Mouse (Mus musculus) thymus, postnatal 4 days (tissue): ENCODE measurements around the gene Mprip.
A peak's percentile ranks its signal among the peaks of the same experiment; 100 is the strongest.
"Not testable (repeated sequence)": the region's sequence is repeated elsewhere in the genome, so short reads cannot be mapped to it uniquely, and the experiment has no call there.

Experiments used
- DNase-seq: peaks from one replicate; pipeline ENCODE4 v3.0.0; 2021

The Mprip gene

DNA sequence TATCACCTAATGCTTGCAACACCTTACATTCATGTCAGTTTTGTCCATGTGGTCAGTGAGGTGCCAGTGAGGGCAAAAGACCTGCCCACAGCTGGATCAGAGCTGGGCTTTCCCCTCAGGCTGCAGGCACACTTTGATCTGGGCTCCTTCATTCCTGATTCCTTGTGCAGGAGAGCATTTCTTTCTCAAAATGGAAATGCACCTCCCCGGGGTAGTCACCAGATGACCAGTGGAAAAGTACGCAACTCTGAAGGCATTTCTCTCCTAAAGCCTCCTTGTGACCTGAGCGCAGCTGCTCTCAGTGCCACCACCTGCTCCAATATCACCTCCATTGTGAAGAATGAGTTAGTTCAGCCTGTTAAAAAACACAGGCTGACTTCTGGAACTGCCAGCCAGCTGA, at the start of gene Mprip:
Gene Mprip (plus strand): TSS at position 301 of the 400 bp plus-strand sequence.
- no peak for DNase-seq

DNA sequence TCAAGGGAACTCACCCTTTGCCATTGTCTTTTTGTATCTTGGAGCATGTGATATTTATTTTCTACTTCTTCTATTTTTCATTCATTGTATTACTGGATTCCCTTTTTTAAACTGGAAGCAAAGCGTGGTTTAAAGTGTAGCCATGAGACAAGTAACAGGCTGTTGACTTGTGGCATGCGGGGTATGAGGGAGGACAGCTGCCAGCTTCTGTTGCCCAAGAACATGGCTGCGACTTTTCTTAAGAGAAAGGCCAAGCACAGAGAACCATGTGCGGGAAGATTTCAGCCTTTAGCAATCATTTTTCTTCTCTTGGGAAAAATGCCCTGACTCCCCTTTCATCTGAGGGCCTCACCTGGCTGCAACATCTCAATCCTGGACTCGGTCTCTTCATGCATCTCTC, 49.5 kb upstream of the Mprip start:
- no peak for DNase-seq

DNA sequence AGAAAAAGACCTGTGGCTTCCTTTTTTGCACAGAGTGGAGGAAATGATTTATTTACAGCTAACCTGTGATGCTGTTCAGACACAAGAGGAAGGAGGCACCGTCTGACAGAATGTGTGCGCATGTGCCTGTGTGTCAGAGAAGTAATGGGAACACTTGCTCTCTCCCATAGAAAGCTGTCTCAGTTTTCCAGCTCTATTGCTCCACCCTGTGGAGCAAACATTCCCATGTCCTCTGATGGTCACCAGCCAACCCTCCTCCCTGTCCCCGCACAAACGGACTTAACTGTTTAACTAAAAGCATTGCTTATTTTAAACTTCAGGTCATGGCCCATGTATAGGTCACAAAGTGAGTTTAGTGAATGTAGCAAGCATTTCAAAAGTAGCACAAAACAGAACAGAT, 47.0 kb upstream of the Mprip start:
- DNase-seq = no peak

DNA sequence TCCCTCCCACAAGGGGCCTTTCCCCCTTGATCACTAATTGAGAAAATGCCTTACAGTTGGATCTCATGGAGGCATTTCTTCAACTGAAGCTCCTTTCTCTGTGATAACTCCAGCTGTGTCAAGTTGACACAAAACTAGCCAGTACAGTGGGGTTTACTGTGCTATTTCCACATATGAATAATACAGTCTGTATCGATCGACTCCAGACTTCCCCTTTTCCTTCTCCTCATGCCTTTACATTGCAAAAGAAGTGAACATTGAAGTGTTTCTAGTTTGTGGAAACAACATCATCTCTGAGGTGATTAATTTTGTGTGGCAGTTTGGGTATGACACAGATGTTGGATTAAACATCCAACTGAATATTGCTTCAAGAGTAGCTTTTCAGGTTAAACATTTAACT, 44.1 kb upstream of the Mprip start:
- not testable (repeated sequence) for DNase-seq

DNA sequence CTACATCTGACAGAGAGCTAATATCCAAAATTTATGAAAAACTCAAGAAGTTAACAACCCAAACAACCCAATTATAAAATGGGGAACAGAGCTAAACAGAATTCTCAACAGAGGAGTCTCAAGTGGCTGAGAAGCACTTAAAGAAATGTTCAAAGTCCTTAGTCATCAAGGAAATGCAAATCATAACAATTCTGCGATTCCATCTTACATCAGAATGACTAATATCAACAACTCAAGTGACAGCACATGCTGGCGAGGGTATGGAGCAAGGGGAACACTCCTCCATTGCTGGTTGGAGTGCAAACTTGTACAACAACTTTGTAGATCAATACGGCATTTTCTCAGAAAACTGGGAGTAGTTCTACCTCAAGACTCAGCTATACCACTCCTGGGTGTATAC, 38.9 kb upstream of the Mprip start:
- no peak for DNase-seq

DNA sequence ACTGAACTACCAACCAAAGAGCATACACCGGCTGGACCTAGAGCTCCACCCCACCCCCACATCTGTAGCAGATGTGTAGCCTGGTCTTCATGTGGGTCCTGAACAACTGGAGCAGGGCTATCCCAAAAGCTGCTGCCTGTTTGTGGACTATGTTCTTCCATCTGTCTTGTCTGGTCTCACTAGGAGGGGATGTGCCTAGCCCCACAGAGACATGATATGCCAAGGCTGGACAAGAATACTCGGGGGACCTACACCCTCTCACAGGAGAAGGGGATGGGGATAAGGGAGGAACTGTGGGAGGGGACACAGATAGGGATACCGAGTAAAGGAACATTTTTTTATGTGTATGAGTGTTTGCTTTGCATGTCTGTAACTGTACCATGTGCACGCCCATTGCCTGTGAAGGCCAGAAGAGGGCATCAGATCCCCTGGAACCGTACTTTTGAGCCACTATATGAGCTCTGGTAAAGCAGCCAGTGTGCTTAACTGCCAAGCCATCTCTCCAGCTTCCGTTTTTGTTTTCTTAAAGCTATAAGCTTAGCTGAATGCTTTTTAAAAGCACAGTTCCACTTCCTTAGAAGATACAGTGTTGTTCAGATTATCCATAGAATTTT, 37.0 kb upstream of the Mprip start:
- peak; percentile 75 for DNase-seq

DNA sequence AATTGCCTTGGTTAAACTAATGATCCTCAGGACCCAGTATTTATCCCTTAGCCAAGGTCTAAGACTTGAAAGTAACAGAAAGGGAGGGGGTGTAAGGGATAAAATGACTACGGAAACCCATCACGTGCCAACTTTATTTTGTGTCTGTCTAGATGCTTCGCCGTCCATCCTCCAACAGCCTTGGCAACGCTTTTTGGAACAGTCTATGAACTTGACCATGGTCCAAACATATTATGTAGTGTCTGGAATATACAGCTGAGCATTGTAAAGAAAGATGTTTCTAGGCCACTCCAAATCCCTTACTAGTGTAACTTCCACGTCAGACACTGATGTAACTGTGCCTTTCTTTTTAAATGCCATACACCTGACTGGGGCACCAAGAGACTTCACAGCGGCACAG, 34.9 kb upstream of the Mprip start:
- DNase-seq = no peak

DNA sequence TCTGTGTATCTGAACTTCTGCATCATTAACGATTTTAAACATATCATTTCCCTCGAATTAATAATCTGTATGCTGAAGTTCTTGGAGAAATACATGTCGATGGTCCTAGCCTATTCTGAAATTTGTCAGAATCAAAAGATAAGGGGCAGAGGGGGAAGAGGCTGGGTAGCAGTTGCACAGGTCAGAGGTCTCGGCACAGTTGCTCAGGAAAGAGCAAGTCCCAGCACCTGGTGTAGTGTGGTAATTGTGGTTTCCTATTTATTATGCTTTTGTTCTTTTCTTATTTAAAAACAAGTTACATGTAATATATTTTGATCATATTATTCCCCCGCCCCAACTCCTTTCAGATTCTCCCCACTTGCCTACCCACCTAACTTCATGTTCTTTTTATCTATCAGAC, 32.9 kb upstream of the Mprip start:
- no peak for DNase-seq

DNA sequence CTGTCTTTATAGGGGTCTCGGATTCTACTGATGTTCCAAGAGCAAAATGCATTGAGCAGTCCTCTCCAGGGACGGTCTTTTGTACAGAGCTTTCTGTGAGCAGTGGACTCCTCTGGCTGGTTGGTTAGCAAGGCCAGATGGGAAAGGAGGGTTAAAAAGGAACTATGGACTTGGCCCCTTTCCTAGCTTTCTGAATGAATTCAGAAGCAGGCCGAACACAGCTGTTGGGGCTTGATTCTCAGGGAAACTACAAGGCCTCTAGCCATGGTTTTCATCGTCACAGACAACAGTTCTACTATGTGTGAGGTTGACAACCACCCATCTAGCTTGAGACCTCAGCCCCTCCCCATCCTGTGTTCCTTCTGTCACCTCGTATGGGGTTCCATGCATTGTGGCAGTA, 31.2 kb upstream of the Mprip start:
- no peak for DNase-seq

DNA sequence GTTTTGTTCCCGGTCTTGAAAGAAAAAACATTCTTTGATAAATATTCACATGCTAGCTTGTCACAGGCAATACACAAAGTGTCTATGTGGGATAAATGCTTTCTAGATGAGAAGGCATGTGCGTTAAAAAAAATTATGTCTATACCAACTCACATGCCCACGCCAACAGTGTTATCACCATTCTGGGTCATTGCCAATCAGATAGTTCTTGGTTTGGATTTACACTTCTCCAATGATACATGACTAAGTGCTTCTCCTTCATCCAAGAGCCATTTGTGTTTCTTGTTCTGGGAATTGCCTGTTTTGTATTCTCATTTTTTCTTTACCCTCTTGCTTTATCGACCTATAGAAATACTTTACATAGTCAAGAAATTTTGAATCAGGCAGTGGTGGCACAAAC, 29.1 kb upstream of the Mprip start:
- no peak for DNase-seq

DNA sequence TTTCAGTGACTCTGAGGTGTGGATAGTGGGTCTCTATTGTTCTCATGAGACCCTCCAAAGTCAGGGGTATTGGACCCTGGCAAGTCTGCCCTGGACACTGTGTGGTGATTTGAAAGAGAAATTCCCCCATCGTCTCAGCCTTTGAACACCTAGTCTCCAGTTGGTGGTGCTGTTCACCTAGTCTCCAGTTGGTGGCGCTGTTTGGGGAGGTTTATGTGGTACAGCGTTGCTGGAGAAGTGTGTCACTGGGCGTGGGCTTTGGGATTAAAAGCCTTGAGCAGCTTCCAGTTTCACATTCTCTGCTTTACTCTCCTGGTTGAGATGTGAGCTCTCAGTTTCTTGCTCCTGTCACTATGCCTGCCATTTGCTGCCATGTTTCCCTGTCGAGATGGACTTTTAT, 28.1 kb upstream of the Mprip start:
- DNase-seq = peak; percentile 80

DNA sequence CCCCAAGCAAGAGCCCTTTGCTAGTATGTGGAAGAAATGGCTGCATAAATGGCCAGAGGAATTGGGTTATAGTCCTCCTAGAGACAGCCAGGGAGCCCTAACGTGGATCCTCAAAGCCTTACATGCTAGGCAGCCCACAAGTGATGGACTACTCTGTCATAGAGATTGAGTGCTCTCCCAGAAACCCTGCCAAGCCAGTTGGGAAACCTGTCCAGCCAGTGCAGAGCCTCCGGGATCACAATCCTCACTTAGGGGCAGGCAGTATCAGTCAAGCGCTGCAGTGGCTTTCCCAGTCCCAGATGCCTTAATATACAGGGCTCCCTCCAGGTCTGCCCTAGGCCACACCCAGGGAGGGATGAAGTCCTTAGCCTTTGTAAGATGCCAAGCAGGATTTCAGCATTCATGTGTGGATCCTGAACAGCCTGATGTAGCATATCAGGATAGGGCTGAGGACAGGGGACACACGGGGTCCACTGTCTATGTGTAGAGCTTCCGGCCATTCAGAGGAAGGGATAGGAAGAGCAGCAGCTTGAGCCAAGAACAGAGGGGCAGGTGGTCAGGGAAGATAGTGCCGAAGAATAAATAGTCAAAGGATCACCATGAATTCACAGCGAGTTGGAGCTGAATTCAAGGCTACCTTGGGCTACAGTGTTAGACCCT, 27.0 kb upstream of the Mprip start:
- DNase-seq = no peak

DNA sequence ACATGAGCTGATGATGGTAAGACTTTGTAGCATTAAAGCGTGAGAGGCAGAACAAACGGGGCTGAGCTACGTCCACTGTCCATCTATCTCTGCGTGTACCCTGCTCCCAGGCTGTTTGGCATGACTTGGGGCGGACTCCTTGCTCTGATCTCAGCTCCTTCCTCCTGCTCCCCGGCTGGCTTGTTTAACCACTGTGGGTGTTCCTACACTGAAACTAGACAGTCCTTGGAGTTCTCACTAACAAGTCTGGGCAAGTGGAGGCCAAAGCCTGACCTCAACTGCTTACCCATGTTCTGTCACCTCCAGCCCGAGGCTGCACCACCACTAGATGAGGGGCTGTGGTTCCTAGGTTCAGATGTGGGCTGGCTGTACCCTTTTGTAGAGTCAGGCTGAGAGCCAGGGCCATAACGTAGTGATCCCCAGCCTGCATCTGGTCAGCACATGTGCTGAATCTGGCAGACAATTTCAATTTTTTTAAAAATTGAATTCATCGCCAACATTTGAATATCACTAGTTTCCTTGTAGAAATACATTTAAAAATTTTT, 25.8 kb upstream of the Mprip start:
- no peak for DNase-seq

DNA sequence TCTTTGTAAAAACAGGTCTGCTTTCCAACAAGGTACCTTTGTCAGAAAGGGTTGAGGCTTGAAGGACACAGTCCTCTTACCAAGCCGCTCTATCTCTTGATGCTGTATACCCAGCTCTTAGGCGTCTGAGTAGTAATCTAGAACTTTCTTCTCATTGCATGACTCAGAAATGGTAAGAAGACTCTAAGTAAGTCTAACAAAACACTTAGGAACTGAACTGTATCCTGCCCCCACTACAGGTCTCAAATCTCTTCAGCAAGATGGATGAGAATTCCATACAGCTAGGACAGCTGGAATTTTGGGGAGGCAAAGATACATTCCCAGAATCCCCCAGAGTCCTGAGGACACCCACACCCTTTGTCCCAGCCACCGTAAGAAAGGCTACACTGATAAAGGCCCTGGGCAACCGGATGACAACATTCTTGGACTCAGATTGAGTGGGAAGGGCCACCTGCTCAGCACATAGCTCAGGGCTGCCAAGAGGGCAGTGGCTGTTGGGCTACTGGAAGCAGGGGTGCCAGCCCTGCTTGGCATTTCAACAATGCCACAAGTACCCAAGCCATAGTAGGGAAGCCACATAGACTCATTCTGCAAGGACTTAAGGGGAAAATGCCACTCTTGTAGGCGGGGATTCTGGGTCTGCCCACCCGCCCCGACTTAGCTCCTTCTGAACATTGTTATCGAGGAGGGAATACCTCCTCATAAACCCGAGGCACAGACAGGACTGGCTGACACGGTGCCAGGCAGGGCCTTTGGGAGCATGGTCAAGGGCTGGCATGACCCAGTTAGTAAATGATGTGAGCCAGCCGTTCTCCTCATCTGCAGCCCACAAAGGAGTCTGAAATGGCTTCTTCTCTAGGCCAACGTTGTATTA, 25.0 kb upstream of the Mprip start:
- DNase-seq = no peak

DNA sequence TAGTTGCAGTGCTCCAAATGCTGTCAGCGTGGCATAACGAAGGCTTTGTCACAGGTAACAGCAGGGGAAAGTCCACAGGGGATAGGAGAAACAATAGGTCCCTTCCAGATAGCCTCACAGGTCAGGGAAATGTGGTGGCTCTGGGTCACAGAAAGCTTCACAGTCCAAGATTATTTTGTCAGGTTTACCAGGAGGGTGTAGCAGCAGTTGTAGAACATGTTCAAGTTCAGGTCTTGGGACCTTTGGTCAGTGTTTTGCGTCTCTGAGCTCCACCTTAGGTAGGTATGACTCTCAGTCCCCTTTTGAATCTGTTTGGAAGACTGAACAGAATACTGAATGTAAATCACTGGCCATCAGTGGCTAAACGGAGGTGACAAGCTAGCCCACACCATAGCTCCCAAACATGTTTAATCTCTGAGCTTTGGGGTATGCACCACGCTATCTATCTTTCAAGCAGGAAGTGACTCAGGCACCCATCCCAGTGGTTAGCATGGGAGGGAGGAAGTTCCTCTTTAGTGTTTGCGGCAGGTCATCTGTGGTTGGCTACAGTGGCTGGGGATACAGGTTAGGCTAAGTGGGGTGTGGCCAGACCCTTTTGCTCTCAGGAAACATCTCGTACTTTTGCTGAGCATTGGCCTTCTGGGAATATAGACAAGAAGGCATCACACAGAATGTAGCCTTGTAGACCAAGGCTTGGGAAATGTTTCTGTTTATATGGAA, 24.2 kb upstream of the Mprip start:
- DNase-seq = no peak

DNA sequence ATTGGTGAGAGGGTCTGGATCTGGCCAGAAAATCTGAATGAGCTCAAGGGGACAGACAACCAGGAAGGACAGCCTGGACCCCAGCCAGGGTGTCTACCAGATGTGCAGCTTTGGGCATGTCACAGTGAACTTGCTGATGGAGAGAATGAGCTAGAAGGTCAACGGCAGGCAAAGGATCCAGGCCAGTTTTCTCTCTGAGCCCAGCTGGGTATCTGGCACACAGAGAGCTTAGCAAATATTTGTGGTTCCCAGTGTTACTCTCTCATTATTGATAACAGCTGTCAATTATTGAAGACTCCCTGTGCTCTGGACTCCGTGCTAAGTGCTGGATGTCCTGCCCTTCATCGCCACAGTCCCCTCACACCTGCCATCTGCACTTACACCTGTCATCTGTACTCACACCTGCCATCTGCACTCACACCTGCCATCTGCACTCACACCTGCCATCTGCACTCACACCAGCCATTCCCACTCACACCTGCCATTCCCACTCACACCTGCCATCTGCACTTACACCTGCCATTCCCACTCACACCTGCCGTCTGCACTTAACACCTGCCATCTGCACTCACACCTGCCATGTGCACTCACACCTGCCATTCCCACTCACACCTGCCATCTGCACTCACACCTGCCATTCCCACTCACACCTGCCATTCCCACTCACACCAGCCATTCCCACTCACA, 21.0 kb upstream of the Mprip start:
- no peak for DNase-seq

DNA sequence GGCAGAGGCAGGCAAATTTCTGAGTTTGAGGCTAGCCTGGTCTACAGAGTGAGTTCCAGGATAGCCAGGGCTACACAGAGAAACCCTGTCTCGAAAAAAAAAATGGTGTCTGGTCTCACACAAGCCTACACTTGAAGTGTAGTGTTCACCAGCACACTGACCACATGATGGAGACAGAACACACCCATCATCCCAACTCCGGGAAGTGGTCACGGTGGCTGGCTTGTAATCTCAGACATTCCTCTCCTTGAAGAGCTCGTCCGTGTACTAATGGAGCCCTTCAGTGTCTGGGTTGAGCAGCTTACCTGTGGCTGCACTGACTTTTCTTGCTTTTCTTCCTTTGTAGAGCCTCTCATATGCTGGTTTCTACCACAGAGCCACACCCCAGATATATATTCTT, 19.9 kb upstream of the Mprip start:
- DNase-seq = no peak

DNA sequence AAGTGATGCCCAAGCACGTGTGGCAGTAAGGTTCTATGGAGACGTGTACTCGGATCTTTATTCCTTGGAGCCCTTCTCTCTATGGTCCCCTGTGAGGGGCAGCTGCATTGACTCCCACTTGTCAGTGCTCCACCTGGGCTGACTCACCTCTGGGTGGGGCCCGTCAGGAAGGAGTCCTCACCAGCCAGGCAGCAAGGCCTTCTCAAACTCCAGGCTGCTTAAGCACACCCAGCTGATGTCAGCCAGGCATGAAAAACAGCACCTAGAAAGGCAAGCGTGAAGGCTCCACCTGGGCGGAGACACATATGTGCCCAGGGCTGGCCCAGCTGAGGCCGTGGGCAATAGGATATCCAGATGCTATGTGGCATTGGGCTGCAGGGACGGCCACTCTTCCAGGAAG, 18.7 kb upstream of the Mprip start:
- no peak for DNase-seq

DNA sequence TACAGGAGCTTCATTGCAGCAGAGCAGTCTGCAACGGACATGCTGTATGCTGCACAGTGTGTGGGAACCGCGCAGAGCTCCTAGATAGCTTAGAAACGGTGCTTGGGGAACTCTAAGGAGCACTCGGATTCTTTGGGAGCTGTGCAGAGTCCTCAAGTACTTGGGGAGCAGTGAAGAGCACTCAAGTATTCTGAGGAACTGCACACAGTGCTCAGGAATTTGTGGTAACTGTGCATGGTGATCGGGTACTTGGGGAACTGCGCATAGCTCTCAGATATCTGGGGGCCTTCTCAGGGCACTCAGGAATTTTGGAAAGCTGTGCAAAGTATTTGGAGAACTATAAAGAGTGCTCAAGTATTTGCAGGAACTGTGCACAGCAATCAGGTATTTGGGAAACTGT, 16.1 kb upstream of the Mprip start:
- DNase-seq = no peak

DNA sequence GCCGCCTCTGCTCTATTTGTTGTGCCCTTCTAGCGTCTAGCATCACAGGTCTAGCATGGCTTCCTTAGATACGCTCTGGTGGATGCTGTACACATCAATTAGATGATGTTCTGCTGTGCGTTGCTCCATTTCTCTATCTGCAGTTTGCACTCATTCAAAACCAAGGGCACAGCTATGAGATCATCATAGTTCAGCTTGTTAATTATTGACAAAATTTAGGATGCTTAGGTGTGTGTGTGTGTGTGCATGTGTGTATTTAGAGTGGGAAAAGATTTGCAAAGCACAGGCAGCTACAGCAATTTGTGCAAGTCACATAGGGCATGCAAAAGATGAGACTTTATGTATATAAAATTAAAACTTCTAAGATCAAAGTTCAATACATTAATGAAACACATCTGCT, 12.0 kb upstream of the Mprip start:
- no peak for DNase-seq

DNA sequence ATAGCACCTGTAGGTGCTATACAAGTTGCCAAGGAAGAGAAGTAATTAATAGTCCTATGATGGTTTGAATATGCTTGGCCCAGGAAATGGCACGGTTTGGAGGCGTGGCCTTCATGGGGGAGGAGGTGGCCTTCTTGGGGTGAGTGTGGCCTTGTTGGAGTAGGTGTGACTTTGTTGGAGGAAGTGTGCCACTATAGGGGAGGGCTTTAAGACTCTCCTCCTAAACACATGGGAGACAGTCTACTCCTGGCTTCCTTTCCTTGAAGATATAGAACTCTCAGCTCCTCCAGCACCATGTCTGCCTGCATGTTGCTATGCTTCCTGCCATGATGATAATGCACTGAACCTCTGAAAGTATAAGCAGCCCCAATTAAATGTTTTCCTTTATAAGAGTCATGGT, 8.1 kb upstream of the Mprip start:
- peak; percentile 40 for DNase-seq

DNA sequence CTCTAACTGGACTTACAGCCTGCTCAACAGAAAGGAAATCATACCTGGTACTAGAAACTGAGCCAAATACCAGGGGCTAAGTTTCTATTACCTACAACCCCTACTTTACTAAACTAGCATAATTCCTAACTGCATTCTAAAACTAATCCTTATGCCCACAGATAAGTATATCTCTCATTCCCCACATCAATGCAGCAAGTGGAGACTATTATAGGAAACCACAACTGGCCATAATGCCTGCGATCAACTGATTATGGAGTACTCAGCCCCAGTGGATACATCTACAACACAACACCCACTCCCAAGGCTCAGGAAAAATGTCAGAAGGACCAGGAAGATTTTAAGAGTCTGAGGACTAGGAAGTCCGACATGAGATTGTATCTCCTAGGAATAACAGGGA, 7.6 kb upstream of the Mprip start:
- no peak for DNase-seq

DNA sequence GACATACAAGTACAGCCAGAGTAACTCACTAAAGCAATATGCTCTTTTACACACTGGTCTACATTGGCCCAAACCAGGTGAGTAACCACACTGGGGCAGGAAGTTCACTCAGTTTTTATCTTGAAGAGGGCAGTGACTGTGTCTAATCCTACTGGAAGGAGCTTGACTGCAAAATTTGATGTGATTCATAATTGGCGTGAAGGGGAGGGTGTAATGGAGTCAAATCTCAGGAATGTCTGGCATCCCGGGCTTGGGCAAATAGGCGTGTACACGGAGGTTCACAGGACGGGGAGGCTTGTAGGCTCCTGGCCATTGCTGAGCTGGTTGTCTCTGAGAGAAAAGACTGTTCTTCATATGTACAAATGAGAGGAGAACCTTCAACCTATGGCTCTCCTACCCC, 5.8 kb upstream of the Mprip start:
- DNase-seq = no peak
